Mouse (Mus musculus): ENCODE measurements around the gene Dll4.

The Dll4 gene

GRCm38 (mm10) chr2:119325568-119326143, at the start of gene Dll4:
Gene Dll4, plus strand, starts transcription at chr2:119325784.
- peak; percentile 57 to 61 for DNase-seq

DNA sequence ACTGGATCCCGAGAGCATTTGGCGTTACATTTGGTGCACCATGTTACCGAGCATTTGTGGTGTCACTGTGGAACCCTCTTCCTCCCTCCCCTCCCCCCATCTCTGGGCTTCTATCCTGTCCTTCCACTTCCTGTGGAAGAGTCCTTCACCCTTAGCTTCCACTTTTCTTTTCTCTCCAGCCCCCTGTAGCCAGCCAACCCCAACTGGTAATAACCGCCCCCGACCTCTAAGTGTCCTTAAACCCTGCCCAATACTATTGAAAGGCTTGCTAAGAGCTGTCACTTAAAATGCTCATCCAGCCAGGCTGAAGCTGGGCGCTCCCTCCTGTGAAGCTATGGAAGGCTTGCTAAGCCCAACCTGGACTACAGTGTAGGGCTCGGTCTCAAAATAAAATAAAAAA, 48.7 kb upstream of the Dll4 start:
- DNase-seq, result no peak

DNA sequence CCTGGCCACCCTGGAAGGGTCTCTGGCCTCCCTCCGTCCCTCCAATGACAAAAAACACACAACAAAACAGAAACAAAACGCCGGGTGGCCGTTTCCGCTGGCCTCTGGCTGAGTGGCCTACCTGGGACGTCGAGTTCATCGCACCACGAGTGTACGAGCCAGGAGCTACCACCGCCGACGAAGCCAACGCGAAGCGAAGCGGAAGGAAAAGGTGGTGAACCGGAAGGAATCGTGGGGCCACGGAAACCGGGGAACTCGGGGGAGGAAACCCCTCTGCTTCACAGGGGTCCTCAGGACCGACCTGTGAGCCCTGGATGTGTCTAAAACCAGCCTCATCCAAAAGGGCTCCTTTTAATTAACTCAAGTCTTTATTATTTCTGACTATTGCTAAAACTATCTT, 47.8 kb upstream of the Dll4 start:
- no peak for DNase-seq

DNA sequence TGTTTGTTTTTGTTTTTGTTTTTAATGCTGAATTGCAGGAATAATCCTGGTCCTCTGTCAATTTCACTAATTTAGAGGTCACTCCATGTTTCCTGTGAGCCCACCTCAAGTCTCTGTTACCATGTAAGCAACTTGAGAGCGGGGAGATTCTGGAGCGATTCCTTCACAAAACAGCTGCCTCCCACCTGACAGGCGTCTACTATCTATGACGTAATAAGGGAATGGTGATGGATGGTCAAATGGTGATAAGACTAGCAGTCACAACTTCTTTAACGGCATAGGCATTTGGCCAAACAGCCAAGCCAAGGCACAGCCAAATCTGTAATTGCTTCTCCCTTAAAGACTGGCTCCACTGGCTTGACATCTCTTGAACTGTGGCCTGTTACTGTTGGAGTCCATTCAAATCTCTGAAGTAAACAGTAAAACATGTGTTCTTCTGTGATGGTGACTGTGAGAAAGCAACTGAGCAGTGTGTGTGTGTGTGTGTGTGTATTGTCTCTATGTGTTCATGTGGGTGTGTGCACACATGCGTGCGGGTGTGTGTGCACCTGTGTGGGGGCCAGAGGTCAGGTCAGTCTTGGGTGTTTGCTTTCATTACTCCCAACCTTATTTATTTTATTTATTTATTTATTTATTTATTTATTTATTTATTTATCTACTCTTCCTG, 43.6 kb upstream of the Dll4 start:
- DNase-seq, result no peak

GRCm38 (mm10) chr2:119287372-119287771, 38.2 kb upstream of the Dll4 start:
- no peak for DNase-seq

GRCm38 (mm10) chr2:119288270-119288882, 37.2 kb upstream of the Dll4 start, which contains the start of gene Vps18:
Gene Vps18, plus strand, starts transcription at chr2:119288740.
- DNase-seq, result peak; percentile 99 to 100

DNA sequence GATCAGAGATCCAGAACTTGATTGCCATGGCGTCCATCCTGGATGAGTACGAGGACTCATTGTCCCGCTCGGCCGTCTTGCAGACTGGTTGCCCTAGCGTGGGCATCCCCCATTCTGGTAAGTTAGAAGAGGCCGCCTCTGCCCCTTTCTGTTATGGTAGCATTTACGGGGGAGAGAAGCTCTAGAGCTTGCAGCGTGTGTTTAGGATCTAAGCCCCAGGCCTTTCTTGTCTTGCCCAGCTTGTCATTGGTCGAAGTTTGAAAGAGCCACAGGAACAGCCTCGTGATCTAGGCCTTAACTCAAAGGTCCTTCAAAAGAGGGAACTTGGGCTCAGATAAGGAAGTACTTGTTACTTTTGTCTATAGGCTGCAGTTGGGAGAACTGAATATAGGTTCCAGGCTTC, 36.6 kb upstream of the Dll4 start:
- peak; percentile 65 to 67 for DNase-seq

GRCm38 (mm10) chr2:119292281-119292680, 33.3 kb upstream of the Dll4 start:
- DNase-seq, result no peak

- DNase-seq, result no peak
Observed at GRCm38 (mm10) chr2:119292852-119293251, 32.7 kb upstream of the Dll4 start.

GRCm38 (mm10) chr2:119293311-119293710, 32.3 kb upstream of the Dll4 start:
- DNase-seq, result no peak

- DNase-seq, result no peak
Observed at GRCm38 (mm10) chr2:119293776-119294390, 31.7 kb upstream of the Dll4 start.

GRCm38 (mm10) chr2:119294411-119294810, 31.2 kb upstream of the Dll4 start:
- DNase-seq, result no peak

- no peak for DNase-seq
Observed at GRCm38 (mm10) chr2:119296756-119297155, 28.8 kb upstream of the Dll4 start.

DNA sequence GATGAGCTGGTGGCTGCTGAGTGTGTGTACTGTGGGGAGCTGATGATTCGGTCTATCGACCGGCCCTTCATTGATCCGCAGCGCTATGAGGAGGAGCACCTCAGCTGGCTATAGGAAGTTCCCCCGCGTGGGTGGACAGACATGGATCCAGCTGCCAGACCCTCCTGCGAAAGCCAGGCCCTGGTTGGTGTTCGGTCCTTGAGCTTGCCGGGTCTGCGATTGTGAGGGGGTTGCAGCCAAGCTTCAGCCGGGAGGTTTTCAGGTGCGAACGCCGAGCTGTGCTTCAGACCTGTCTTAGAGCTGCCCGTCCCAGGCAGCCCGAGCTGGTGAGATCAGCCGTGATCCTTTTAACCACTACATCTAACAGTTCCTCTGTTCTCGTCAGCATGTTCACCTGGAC, 28.1 kb upstream of the Dll4 start:
- DNase-seq, result no peak

DNA sequence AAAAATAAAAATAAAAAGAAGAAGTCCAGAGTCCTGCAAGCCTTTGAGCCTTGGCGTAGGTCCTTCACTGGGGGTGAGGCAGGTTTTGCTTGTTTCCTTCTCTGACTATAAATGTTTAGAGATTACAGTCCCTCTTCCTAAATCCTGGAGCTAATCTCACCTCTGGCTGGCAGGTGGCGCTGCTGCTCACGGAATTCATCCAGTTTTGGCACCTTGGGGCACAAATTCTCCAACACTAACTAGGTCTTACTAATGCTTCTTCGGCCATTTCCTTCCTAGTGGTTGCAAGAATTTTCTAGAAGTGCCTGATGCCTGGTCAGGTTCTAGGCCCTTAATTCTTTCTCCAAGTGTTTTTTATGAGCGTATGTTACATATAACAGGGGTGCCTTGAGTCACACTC, 27.3 kb upstream of the Dll4 start:
- DNase-seq, result peak; percentile 69 to 71

DNA sequence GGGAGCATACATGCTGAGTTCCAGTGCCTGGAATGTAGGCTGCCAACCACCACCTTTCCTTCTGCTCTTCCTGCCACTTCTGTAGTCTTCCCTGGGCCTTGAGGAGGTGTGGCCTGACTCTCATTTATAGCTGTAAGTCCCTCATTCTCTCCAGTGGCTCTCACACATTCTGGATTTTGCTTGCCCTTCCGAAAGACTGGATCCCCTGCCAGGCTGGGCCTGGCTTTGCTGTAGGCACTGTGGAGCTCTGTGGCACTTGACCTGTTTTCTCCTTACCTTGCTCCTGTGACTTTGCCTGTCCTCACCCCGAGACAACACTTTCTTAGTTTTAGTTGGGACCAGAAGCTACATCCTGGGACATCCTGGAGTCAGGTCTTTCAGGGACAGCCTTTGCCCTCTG, 26.7 kb upstream of the Dll4 start:
- no peak for DNase-seq

GRCm38 (mm10) chr2:119299981-119300818, 25.4 kb upstream of the Dll4 start:
- DNase-seq, result peak; percentile 95 to 96

DNA sequence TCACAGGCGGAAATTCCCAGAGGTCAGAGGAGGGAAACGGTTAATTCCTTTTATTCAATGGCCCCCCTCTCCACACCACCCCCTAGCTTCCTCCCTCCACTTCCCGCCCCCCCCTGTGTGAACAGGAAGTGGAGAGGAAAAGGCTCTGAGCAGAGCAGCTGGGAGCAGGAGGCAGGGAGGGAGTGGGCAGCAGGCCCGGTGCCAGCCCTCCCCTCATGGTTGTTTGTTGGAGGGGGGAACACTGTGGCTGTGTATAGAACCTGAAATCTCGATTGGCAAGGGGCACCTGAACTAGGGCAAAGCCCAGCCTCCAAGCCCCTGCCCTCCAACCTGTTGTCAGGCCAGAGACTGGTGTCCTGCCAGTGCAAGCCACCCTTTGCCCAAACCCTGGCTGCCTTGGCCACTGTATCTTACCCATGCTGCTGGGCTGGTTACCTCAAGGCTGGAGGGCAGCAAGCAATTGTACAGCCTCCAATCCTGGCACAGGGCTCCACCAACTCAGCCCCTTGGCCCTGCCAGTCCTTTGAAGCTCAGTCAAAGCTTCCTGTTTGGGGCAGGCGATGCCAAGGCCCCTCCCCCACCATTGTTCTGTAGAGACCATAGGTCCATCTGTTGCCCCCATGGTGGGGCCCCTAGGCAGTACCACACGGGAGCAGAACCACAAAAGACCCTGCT, 24.6 kb upstream of the Dll4 start:
- no peak for DNase-seq

- no peak for DNase-seq
Observed at GRCm38 (mm10) chr2:119302876-119303275, 22.7 kb upstream of the Dll4 start.

GRCm38 (mm10) chr2:119304391-119304790, 21.2 kb upstream of the Dll4 start:
- DNase-seq, result no peak

GRCm38 (mm10) chr2:119304798-119305208, 20.8 kb upstream of the Dll4 start:
- DNase-seq, result no peak

GRCm38 (mm10) chr2:119311544-119311943, 14.0 kb upstream of the Dll4 start:
- no peak for DNase-seq

All from B cell, adult 2 months (primary cell).